Mouse (Mus musculus): ENCODE measurements at regions not wholly inside any gene's neighbourhood (a gene's known extent, or its start where the extent isn't known, plus 50 kb on each side); places are given as distances from the start of the nearest gene placed in this dataset.

DNA sequence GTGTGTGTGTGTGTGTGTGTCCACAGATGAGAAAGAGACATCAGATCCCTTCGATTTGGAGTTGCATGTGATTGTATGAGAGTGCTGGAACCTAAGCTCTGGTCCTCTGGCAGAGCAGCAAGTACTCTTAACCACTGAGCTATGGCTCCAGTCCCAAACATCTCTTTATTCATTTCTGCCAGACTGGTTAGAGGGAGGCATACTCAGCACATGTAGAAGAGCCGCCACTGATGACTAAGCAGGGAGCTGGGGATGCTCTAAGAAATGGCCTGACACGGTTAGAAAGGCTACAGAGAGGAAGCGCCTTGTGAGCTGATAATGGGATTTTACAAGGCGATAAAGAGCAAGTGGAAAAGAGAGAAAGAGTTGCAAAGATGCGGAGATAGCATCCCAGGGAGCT is 287.3 kb upstream of the Castor2 start:
- no peak for DNase-seq (ENCODE audit: low spot score)

- no peak for DNase-seq (ENCODE audit: low spot score)
These were observed 292.6 kb upstream of the Castor2 start for GRCm38 (mm10) chr5:133806891-133807290.

DNA sequence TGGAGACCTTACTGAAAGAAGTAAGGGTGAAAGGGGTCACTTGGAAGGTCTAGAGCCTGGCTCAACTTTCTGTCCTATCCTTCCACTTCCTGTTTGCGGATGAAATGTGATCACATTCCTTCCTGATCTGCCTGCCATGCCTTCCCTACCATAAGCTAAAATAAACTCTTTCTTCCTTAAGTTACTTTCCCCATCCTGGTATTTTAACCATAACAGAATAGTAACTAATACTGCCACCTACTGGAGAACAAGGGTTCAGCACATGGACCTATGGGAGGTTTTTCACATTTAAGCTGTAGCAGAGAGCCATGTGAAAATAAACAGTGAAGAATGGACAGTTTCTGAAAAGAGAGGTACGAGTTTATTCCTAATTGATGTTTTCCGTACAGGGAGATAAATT is 297.5 kb upstream of the Castor2 start:
- no peak for DNase-seq (ENCODE audit: low spot score)

GRCm38 (mm10) chr5:133795638-133796037 is 303.9 kb upstream of the Castor2 start:
- peak; percentile 12 for DNase-seq (ENCODE audit: low spot score)

DNA sequence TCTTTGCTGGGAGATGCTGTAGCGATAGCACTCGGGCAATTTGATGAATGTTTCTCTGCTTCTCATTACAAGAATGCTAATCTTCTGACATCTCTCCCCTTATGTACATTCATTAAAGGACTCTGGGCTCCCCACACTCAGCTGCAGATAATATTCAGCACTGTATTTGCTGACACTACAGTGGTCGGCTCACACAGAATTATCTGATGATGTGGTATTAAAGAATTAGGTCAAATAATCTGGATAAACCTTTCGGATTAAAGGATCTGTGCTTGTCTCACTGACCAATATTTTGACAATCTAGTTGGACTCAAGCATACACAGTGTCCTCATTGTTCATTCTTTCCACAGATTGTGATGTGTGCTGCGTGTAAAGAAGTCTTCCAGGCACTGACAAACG is 308.8 kb upstream of the Castor2 start:
- no peak for DNase-seq (ENCODE audit: low spot score)

GRCm38 (mm10) chr5:133788006-133788405 is 311.5 kb upstream of the Castor2 start:
- no peak for DNase-seq (ENCODE audit: low spot score)

- no peak for DNase-seq (ENCODE audit: low spot score)
These were observed 312.0 kb upstream of the Castor2 start for GRCm38 (mm10) chr5:133787491-133787890.

- DNase-seq (ENCODE audit: low spot score) = no peak
These were observed 322.9 kb upstream of the Castor2 start for GRCm38 (mm10) chr5:133776591-133776990.

DNA sequence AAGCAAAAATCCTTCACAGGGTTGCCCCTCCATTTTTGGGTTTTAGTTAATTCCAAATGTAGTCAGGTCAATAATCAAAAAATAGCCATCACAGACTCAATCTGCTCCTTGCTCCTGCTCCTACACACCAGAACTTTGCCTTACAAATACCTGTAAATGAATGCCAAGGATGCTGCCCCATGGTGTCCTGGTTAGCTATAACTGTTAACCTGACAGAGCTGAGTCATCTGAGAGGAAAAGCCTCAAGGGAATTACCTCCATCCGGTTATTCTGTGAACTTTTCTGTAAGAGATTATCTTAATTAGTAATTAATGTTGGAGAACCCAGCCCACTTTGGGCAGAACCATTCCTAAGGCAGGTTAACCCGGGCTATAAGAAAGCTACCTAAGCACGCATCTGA is 325.4 kb upstream of the Castor2 start:
- no peak for DNase-seq (ENCODE audit: low spot score)

DNA sequence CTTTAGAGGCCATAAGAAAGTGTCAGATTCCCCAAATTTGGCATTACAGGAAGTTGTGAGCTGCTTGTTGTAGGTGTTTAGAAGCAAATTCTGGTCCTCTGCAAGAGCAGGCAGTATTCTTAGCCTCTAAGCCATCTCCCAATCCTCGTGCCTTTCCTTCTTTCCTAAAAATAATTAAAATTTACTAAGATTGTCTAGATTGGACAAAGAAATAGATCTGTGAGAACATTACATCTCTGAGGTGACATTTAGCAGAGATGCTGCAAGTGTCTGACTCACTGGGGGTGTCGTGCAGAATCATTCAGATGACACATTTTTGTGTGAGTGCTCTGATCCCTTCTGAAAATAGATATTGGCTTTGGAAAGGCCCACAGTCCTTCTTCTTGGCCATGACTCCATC is 330.7 kb upstream of the Castor2 start:
- DNase-seq (ENCODE audit: low spot score) = no peak

DNA sequence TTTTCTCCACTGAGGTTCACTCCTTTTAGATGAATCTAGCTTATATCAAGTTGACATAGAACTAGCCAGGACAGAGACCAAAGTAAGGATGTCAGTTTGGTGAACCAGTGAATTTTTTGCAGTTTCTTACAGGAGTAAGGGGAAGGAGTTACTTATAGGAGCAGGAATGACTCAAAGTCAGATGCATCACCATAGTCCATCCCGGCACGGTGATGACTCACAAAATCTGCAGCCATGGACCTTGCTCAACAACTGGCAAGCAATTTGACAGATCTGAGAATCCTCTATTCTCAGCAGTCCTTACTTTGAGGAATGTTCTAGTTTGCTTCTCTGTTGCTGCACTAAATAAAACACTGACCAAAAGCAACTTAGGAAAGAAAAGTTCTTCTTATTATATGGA is 341.7 kb upstream of the Castor2 start:
- no peak for DNase-seq (ENCODE audit: low spot score)

DNA sequence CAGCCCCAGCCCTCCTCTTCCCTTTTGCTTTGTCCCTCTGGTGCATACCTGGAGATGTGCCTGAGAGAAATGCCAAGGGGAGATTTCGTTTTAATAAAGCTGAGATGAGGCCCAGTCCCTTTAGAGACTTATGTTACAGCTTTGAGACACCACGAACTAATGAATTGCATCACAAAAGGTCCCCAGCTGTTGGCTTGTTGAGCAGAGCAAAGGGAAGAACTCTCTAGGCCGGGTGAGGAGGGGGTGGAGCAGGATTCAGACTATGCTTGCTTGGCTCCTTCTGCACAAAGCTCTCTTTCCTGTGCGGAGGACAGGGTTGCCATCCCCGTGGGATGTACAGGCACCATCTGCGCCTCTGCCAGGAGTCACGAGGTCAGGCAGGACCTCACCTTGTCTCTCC is 345.3 kb upstream of the Castor2 start:
- DNase-seq (ENCODE audit: low spot score) = no peak

DNA sequence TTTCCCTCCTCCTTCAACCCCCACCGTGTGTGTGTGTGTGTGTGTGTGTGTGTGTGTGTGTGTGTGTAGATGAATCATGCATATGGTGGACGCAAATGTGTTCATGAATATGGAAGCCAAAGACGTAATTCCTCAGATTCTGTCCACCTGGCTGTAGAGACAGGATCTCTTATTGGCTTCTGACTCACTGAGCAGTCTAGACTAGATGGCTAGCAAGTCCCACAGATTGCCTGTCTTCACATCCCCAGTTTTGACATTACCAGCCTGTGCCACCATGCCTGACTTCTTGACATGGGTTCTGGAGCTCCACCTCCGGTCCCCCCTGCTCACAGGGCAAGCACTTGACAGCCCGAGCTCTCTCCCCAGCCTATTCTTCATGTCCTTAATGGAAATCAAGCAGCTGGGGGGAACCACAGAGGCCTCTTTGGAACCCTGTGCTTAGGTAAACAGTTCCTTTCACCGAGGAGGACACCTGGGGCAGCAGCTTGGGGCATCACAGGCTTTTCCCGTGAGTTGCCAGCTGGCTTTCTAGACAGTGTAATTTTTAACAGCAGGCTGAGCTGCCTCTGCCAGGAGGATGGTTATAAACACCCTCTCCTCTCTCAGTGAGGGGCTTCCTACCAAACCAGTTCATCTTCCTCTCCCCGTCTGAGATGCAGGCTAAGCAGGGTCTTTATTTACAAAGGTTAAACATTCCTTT is 345.9 kb upstream of the Castor2 start:
- DNase-seq (ENCODE audit: low spot score) = no peak

GRCm38 (mm10) chr5:133746960-133747359 is 352.6 kb upstream of the Castor2 start:
- DNase-seq (ENCODE audit: low spot score) = no peak

DNA sequence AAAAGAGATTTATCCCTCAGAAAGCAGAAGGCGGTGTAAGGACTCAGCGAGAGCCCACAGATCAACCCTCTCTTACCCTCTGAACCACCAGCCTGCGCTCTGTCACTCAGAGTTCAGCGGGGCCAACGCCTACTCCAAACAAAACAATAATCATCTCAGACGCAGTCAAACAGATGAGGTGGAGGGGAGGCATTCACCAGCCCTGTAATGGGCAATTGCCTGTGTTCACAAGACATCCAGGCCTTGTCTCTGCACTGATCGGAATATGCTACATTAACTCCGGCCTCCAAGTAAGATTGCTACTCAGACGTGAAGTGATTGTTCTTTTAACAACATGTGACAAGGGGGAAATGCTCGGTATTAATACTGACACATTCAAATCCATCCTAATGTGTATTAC is 353.1 kb upstream of the Castor2 start:
- no peak for DNase-seq (ENCODE audit: low spot score)

DNA sequence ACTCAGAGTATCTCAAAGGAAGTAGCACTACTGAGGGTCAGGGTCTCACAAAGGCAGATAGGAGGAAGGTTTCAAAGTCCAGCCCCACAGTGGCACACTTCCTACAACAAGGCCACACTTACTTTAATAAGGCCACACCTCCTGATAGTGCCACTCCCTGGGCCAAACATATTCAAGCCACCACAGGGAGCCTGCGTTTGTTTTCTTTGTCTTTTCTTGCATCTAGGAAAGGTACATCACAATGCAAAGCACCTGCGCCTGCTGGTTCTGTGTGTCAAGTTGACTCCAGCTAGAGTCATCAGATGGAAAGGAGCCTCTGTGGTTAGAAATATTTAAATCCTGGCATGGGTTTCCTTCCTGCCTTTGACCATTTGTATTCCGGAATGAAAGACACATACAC is 355.4 kb upstream of the Castor2 start:
- DNase-seq (ENCODE audit: low spot score) = no peak

GRCm38 (mm10) chr5:133743606-133744005 is 355.9 kb upstream of the Castor2 start:
- DNase-seq (ENCODE audit: low spot score) = no peak

DNA sequence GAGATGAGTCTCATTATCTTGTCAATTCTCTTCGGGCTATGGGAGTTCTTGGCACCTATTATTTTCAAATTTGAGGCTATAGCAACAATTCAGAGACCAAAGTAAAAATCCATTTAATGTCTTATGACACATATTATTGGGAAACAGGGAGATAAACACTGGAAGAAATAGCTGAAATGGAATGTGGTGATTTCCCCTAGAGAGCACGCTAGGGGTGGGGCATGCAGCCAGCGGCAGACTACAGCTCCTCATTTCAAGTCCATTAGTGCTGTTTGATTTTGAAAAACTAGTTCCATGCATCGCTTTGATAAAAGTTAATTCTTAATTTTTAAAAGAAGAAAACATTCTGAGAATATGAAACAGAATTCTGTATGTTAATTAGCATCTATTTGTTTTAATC is 367.6 kb upstream of the Castor2 start:
- DNase-seq (ENCODE audit: low spot score) = no peak

DNA sequence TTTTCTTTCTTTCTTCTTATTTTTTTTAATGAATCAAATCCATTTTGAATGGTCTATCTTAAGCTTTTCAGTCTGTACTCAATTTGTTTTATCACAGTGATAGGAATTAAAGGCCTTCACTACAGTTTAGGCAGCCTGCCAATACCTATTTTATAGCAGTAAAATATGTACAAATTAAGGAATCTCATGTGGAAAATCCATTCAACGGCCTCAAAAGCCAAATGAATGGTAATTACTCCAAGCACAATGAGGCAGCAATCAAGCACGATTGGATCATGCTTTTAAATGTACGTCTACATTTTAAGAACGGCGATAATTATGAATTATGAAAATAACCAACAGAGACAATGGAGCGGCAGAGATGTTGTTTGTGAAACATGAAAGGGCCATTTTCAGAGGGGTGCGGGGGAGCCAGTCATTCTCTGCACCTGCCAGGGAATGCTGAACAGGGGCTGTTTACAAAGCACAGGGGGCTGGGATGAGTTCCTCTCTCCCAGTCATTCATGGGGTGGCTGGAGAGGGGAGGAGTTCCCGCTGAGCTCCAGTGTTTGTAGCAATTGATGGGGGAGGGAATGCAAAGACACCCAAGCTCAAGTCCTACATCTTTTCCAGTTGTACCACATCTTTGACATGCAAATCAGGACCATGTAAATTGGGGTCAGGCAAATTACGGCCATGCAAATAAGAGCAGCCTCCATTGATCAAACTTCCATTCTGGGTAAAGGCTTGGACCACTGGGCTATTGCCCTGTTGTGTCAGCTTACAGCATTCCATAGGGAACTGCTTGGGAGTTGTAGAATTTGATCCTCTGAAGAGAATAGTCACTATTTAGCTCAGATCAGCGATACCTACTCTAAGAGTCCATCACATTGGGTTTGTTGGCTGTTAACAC is 381.1 kb upstream of the Castor2 start:
- no peak for DNase-seq (ENCODE audit: low spot score)

GRCm38 (mm10) chr5:133715830-133716229 is 383.7 kb upstream of the Castor2 start:
- no peak for DNase-seq (ENCODE audit: low spot score)

- no peak for DNase-seq (ENCODE audit: low spot score)
These were observed 386.9 kb upstream of the Castor2 start for GRCm38 (mm10) chr5:133712652-133713051.

DNA sequence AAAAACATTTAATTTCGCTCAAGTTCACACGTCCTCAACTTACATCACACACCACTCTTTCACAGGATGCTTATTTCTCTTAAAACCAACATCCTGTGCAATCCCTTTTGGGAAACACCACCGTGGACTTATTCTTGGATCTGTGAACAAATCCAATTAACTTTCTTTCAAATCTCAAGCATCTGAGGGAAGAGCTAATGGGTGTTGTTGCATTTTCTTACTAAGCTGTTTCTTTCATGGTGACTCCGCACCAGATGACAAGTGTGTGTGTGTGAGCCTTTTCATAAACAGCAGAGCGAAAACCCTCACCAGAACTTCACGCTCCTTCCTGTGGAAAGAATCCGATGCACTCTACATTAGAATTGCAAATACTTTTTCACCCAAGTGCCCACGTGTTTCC is 390.6 kb upstream of the Castor2 start:
- DNase-seq (ENCODE audit: low spot score) = no peak

- no peak for DNase-seq (ENCODE audit: low spot score)
These were observed 413.3 kb upstream of the Castor2 start for GRCm38 (mm10) chr5:133686206-133686605.

GRCm38 (mm10) chr5:133683021-133683420 is 416.5 kb upstream of the Castor2 start:
- no peak for DNase-seq (ENCODE audit: low spot score)

Measured in urinary bladder, postnatal 14 days (tissue).